Mouse (Mus musculus): ENCODE results near the gene Tmem50b.

Gene Tmem50b

GRCm38 (mm10) chr16:91575151-91575550, 22.4 kb downstream of the Tmem50b start:
- in situ Hi-C loops (cut with MboI; ENCODE audit: unreplicated experiment in 2 of 2), result loop anchor here in 1 of 2 experiments (25.0 kb wide), 1 partner anchor 488 kb away; the partner anchor contains the start of gene 4932438H23Rik

- in situ Hi-C loops (cut with MboI; ENCODE audit: unreplicated experiment in 2 of 2), result no loop called here
These were observed 26.5 kb downstream of the Tmem50b start for GRCm38 (mm10) chr16:91571105-91571504.

- in situ Hi-C loops (cut with MboI; ENCODE audit: unreplicated experiment in 2 of 2), result no loop called here
These were observed 28.6 kb downstream of the Tmem50b start for GRCm38 (mm10) chr16:91568960-91569359.

- in situ Hi-C loops (cut with MboI; ENCODE audit: unreplicated experiment in 2 of 2), result no loop called here
These were observed 31.6 kb downstream of the Tmem50b start for GRCm38 (mm10) chr16:91566002-91566401.

- in situ Hi-C loops (cut with MboI; ENCODE audit: unreplicated experiment in 2 of 2), result no loop called here
These were observed 32.2 kb downstream of the Tmem50b start for GRCm38 (mm10) chr16:91565292-91565951.

GRCm38 (mm10) chr16:91564580-91565291, 32.9 kb downstream of the Tmem50b start:
- in situ Hi-C loops (cut with MboI; ENCODE audit: unreplicated experiment in 2 of 2), result no loop called here

GRCm38 (mm10) chr16:91561541-91562457, 35.8 kb downstream of the Tmem50b start:
- in situ Hi-C loops (cut with MboI; ENCODE audit: unreplicated experiment in 2 of 2), result no loop called here

- in situ Hi-C loops (cut with MboI; ENCODE audit: unreplicated experiment in 2 of 2), result no loop called here
These were observed 36.5 kb downstream of the Tmem50b start for GRCm38 (mm10) chr16:91561099-91561498.

GRCm38 (mm10) chr16:91557693-91558092, 39.9 kb downstream of the Tmem50b start:
- in situ Hi-C loops (cut with MboI; ENCODE audit: unreplicated experiment in 2 of 2), result no loop called here

- in situ Hi-C loops (cut with MboI; ENCODE audit: unreplicated experiment in 2 of 2), result no loop called here
These were observed 40.4 kb downstream of the Tmem50b start for GRCm38 (mm10) chr16:91557214-91557613.

GRCm38 (mm10) chr16:91556659-91557058, 40.9 kb downstream of the Tmem50b start:
- in situ Hi-C loops (cut with MboI; ENCODE audit: unreplicated experiment in 2 of 2), result no loop called here

- in situ Hi-C loops (cut with MboI; ENCODE audit: unreplicated experiment in 2 of 2), result no loop called here
These were observed 42.5 kb downstream of the Tmem50b start for GRCm38 (mm10) chr16:91555017-91555605.

- in situ Hi-C loops (cut with MboI; ENCODE audit: unreplicated experiment in 2 of 2), result no loop called here
These were observed 44.0 kb downstream of the Tmem50b start for GRCm38 (mm10) chr16:91553625-91554024.

GRCm38 (mm10) chr16:91552072-91552471, 45.5 kb downstream of the Tmem50b start:
- in situ Hi-C loops (cut with MboI; ENCODE audit: unreplicated experiment in 2 of 2), result no loop called here

- in situ Hi-C loops (cut with MboI; ENCODE audit: unreplicated experiment in 2 of 2), result no loop called here
These were observed 46.5 kb downstream of the Tmem50b start for GRCm38 (mm10) chr16:91551081-91551524.

- in situ Hi-C loops (cut with MboI; ENCODE audit: unreplicated experiment in 2 of 2), result loop anchor here (5.0 kb wide), 1 partner anchor 37 kb away; no protein-coding TSS in a partner anchor
These were observed 48.0 kb downstream of the Tmem50b start for GRCm38 (mm10) chr16:91549616-91550015.

GRCm38 (mm10) chr16:91548996-91549395, 48.6 kb downstream of the Tmem50b start:
- in situ Hi-C loops (cut with MboI; ENCODE audit: unreplicated experiment in 2 of 2), result loop anchor here (5.0 kb wide), 1 partner anchor 37 kb away; no protein-coding TSS in a partner anchor

- in situ Hi-C loops (cut with MboI; ENCODE audit: unreplicated experiment in 2 of 2), result loop anchor here (5.0 kb wide), 1 partner anchor 36 kb away; no protein-coding TSS in a partner anchor
These were observed 49.0 kb downstream of the Tmem50b start for GRCm38 (mm10) chr16:91548586-91548985.

GRCm38 (mm10) chr16:91547974-91548373, 49.6 kb downstream of the Tmem50b start:
- in situ Hi-C loops (cut with MboI; ENCODE audit: unreplicated experiment in 2 of 2), result loop anchor here (5.0 kb wide), 1 partner anchor 36 kb away; no protein-coding TSS in a partner anchor
